Mouse (Mus musculus) embryonic facial prominence, embryonic 14.5 days (tissue): ENCODE data around the gene Fbln2. TPM values are rescaled to one million over a fixed set of nuclear protein-coding genes. Genes with fewer than 3 reads are reported as not detected.

Experiments used
- ATAC-seq: fragments of 200-750 bp; cut with Nextera tagmentation; 2 replicates; pipeline ENCODE4 v1.8.0; 2017; ENCODE audit warnings: low read depth, moderate number of reproducible peaks, moderate TSS enrichment
- DNase-seq: peaks from one replicate; pipeline ENCODE4 v3.0.0-alpha.2; 2015; ENCODE audit warnings: low spot score
- H3K27ac ChIP-seq: fragments of 300-500 bp; sonication (generic); replicated peaks from 2 replicates; pipeline ENCODE4 v1.5.1; 2014; ENCODE audit warnings: low read depth, mild to moderate bottlenecking, low read length, moderate library complexity
- H3K27me3 ChIP-seq: fragments of 300-500 bp; sonication (generic); replicated peaks from 2 replicates; pipeline ENCODE4 v1.6.1; 2014; ENCODE audit warnings: low read length; ENCODE audit not compliant: control insufficient read depth, insufficient read depth
- H3K36me3 ChIP-seq: fragments of 300-500 bp; sonication (generic); 2 replicates; pipeline ENCODE4 v1.6.1; 2014; ENCODE audit warnings: low read length, mixed read lengths; ENCODE audit not compliant: control insufficient read depth, insufficient read depth
- H3K4me1 ChIP-seq: fragments of 300-500 bp; sonication (generic); 2 replicates; pipeline ENCODE4 v1.6.1; 2014; ENCODE audit warnings: antibody characterized with exemption, low read length; ENCODE audit not compliant: control insufficient read depth, insufficient read depth
- H3K4me2 ChIP-seq: fragments of 300-500 bp; sonication (generic); 2 replicates; pipeline ENCODE4 v1.6.1; 2014; ENCODE audit warnings: low read depth, mild to moderate bottlenecking, low read length, moderate library complexity, mixed read lengths
- H3K4me3 ChIP-seq: fragments of 300-500 bp; sonication (generic); 2 replicates; pipeline ENCODE4 v1.5.1; 2014; ENCODE audit warnings: low read depth, mild to moderate bottlenecking, low read length
- H3K9ac ChIP-seq: fragments of 300-500 bp; sonication (generic); 2 replicates; pipeline ENCODE4 v1.6.1; 2014; ENCODE audit warnings: low read depth, mild to moderate bottlenecking, low read length, moderate library complexity, mixed read lengths
- H3K9me3 ChIP-seq: fragments of 300-500 bp; sonication (generic); 2 replicates; pipeline ENCODE4 v1.6.1; 2016; ENCODE audit warnings: low read length; ENCODE audit not compliant: control insufficient read depth
- WGBS: fragments of 180-500 bp; shearing (Covaris S2); extraction: QIAGEN DNeasy Blood & Tissue Kit; methylation state at CpG from one replicate; pipeline ENCODE4 v1.1.7; 2014; 5-methylcytosine and 5-hydroxymethylcytosine counted together
- polyA plus RNA-seq: library from polyadenylated mRNA; unstranded; fragments of >200 nt; fragmentation: Nextera tagmentation; extraction: Ambion mirVana; gene quantifications from 2 replicates; pipeline ENCODE4 v1.2.1, GENCODE M21; 2014

Fbln2 gene
- polyA plus RNA-seq, 1 experiment from 2014 or later = 202 TPM

- H3K36me3 ChIP-seq = no peaks in the 10 kb centered on the region
- H3K4me1 ChIP-seq = no peaks in the 10 kb centered on the region
- H3K9ac ChIP-seq = no peak overlapping the region
- ATAC-seq (no peak), DNase-seq (no peak)
- H3K4me3 ChIP-seq = no peak overlapping the region
- no peaks in the 10 kb centered on the region for H3K27me3 ChIP-seq
- no peak overlapping the region for H3K4me2 ChIP-seq
- H3K27ac ChIP-seq = no peak overlapping the region
- 76% methylated on average over 4 of the region's 4 CpGs for WGBS
- no peaks in the 10 kb centered on the region for H3K9me3 ChIP-seq
Measured at GRCm38 (mm10) chr6:91304172-91304571, 91.9 kb downstream of the Fbln2 start.

DNA sequence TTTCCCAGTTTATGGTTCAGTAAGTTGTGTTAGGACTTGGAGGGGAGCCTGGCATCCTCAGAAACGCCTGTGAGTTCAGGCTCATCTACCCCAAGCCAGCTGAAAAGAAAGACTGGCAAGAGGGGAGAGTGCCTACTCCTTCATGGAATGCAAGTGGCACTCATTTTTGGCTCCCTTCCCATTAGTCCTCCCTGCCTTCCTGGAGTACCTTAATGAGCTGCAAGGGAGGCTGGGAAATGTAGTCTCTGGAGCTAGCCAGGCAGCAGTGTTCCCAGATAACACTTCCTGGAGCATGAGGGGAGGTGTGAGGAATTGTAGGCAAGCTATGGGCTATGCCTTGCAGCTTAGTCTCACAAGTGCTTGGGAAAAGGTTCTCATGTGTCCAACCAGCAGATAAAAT is 95.7 kb downstream of the Fbln2 start:
- Histone ChIP-seq H3K4me1 (no peaks in the 10 kb centered on the region), H3K9me3 (no peaks in the 10 kb centered on the region), H3K9ac (no peak overlapping the region), H3K27ac (no peak overlapping the region), H3K4me3 (no peak overlapping the region), H3K36me3 (no peaks in the 10 kb centered on the region), H3K4me2 (no peak overlapping the region), H3K27me3 (no peaks in the 10 kb centered on the region)
- WGBS = 63% methylated on average over 1 of the region's 1 CpGs
- ATAC-seq (no peak), DNase-seq (peak; percentile 50)

GRCm38 (mm10) chr6:91311204-91311603 is 98.9 kb downstream of the Fbln2 start:
- 90% methylated on average over 4 of the region's 5 CpGs for WGBS
- H3K27me3 ChIP-seq = no peaks in the 10 kb centered on the region
- no peak for DNase-seq

GRCm38 (mm10) chr6:91312491-91312890 is 100.2 kb downstream of the Fbln2 start:
- Histone ChIP-seq H3K9me3 (peaks cover 4% of the 10 kb centered on the region), H3K4me2 (no peak overlapping the region), H3K27ac (no peak overlapping the region), H3K36me3 (no peaks in the 10 kb centered on the region), H3K27me3 (no peaks in the 10 kb centered on the region), H3K9ac (no peak overlapping the region), H3K4me3 (no peak overlapping the region), H3K4me1 (no peaks in the 10 kb centered on the region)
- ATAC-seq = no peak
- 65% methylated on average over 9 of the region's 9 CpGs for WGBS
- no peak for DNase-seq

More at GRCm38 (mm10) chr6:91311204-91311603, 98.9 kb downstream of the Fbln2 start:
- no peak overlapping the region for H3K27ac ChIP-seq
- ATAC-seq = no peak
- peaks cover 4% of the 10 kb centered on the region; the same call in 1 of the 2 replicates for H3K9me3 ChIP-seq
- no peak overlapping the region for H3K4me3 ChIP-seq
- H3K4me1 ChIP-seq = no peaks in the 10 kb centered on the region
- no peak overlapping the region for H3K4me2 ChIP-seq
- H3K9ac ChIP-seq = no peak overlapping the region
- H3K36me3 ChIP-seq = no peaks in the 10 kb centered on the region

Other genes starting within 250 kb of the Fbln2 start
- gene Iqsec1, start 223.8 kb upstream of the Fbln2 start, polyA plus RNA-seq = 17.4 and 17.5 TPM in 2 replicates
- gene Nup210, start 95.6 kb upstream of the Fbln2 start, polyA plus RNA-seq = 13.1 and 16.2 TPM in 2 replicates
- gene Hdac11, start 55.8 kb upstream of the Fbln2 start, polyA plus RNA-seq = 15.4 and 15.7 TPM in 2 replicates
- gene Wnt7a, start 198.9 kb downstream of the Fbln2 start, polyA plus RNA-seq = 0.54 and 1.2 TPM in 2 replicates